Mouse (Mus musculus) spleen, postnatal 14 days (tissue): Measurements from ENCODE around the gene Gm36079.
"Not testable (repeated sequence)": the region's sequence is repeated elsewhere in the genome, so short reads cannot be mapped to it uniquely, and the experiment has no call there.

ENCODE experiments used
- DNase-seq, 2 experiments: peaks; one replicate each; pipeline ENCODE4 v3.0.0; 2021 to 2022; ENCODE audit warnings: low spot score in 2 of 2

The Gm36079 gene

GRCm38 (mm10) chr13:120026911-120027310, at the start of gene Gm36079:
Gm36079 (minus strand) TSS chr13:120027011.
- not testable (repeated sequence) for DNase-seq

- not testable (repeated sequence) for DNase-seq
Measured at GRCm38 (mm10) chr13:120070878-120071277, 44.1 kb upstream of the Gm36079 start.

- DNase-seq: not testable (repeated sequence)
Measured at GRCm38 (mm10) chr13:120070012-120070598, 43.3 kb upstream of the Gm36079 start.

GRCm38 (mm10) chr13:120063439-120064089, 36.8 kb upstream of the Gm36079 start:
- DNase-seq: not testable (repeated sequence)

GRCm38 (mm10) chr13:120062903-120063302, 36.1 kb upstream of the Gm36079 start:
- not testable (repeated sequence) for DNase-seq

- not testable (repeated sequence) for DNase-seq
Measured at GRCm38 (mm10) chr13:120052085-120052484, 25.3 kb upstream of the Gm36079 start, which contains the start of gene Gm21188. Gm21188 (minus strand) TSS chr13:120052194.

- not testable (repeated sequence) for DNase-seq
Measured at GRCm38 (mm10) chr13:120048608-120049007, 21.8 kb upstream of the Gm36079 start.

- DNase-seq: not testable (repeated sequence)
Measured at GRCm38 (mm10) chr13:120048186-120048585, 21.4 kb upstream of the Gm36079 start.

GRCm38 (mm10) chr13:120046422-120047209, 19.8 kb upstream of the Gm36079 start:
- DNase-seq: not testable (repeated sequence)

- DNase-seq: peak in 1 of 2 experiments; percentile 8
Measured at GRCm38 (mm10) chr13:120041145-120041544, 14.3 kb upstream of the Gm36079 start.

- not testable (repeated sequence) for DNase-seq
Measured at GRCm38 (mm10) chr13:120037881-120038280, 11.1 kb upstream of the Gm36079 start.

- DNase-seq: not testable (repeated sequence)
Measured at GRCm38 (mm10) chr13:120036577-120037115, 9.8 kb upstream of the Gm36079 start.

- not testable (repeated sequence) for DNase-seq
Measured at GRCm38 (mm10) chr13:120035151-120035550, 8.3 kb upstream of the Gm36079 start.

- not testable (repeated sequence) for DNase-seq
Measured at GRCm38 (mm10) chr13:120034637-120035036, 7.8 kb upstream of the Gm36079 start.

GRCm38 (mm10) chr13:120033516-120034190, 6.8 kb upstream of the Gm36079 start:
- DNase-seq: peak; percentile 15 to 39

- peak in 1 of 2 experiments; percentile 12 for DNase-seq
Measured at GRCm38 (mm10) chr13:120031676-120032075, 4.9 kb upstream of the Gm36079 start.

- not testable (repeated sequence) for DNase-seq
Measured at GRCm38 (mm10) chr13:120027368-120027767, 557 bp upstream of the Gm36079 start.

GRCm38 (mm10) chr13:120026373-120026772, 438 bp downstream of the Gm36079 start:
- DNase-seq: not testable (repeated sequence)

- DNase-seq: not testable (repeated sequence)
Measured at GRCm38 (mm10) chr13:120025576-120025975, 1.2 kb downstream of the Gm36079 start.

GRCm38 (mm10) chr13:120025004-120025403, 1.8 kb downstream of the Gm36079 start:
- DNase-seq: not testable (repeated sequence)

GRCm38 (mm10) chr13:120024581-120024980, 2.2 kb downstream of the Gm36079 start:
- not testable (repeated sequence) for DNase-seq
